Mouse (Mus musculus) ovary, adult 2 months (tissue): Measurements from ENCODE around the gene Zfp651. TPM values are rescaled to one million over a fixed set of nuclear protein-coding genes. Genes with fewer than 3 reads are reported as not detected.

Experiments
- polyA plus RNA-seq: library from polyadenylated mRNA; depleted of rRNA; stranded (reverse); fragments of >200 nt; gene quantifications from 2 replicates; pipeline ENCODE4 v1.2.3, GENCODE M21; 2012; rRNA removed

The Zfp651 gene
- polyA plus RNA-seq: 72.1 and 78.1 TPM in 2 replicates

GRCm38 (mm10) chr9:121759091-121760081 lies at the start of gene Zfp651:
Zfp651 (plus strand) TSS chr9:121759330.

DNA sequence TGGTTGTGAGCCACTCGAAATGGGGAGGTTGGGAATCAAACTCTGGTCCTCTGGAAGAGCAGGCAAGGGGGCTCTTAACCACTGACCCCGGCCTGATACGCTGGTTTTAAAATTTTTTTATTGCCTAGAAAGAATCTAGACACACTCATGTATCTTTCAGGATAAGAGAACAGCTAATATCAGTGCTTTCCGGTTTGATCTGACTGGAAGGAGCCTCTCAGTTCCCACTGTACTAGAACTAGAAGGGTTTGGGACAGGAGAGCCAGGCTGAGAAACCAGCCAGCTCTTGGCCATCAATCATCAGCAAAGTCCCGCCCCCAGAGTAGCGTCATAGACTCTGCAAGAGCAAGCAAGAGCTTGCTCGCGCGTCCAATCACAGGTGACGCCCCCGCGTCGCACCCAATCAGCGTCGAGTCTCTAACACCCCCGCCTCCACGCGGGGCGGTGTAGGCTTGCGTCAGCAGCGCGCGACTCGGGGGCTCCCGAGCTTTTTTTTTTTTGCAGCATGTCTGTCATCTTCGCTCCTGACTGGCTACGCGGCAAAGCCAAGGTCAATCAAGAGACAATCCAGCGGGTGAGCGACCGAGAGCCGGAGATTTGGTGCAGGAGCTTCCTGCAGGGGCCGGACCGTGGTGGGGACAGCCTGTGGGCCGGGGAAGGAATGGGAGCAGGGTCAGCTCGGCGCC lies 49.1 kb upstream of the Zfp651 start, which contains the start of gene Ss18l2:
Ss18l2 (plus strand) TSS at position 432 of the 686 bp plus-strand sequence.

GRCm38 (mm10) chr9:121718792-121719318 lies 40.3 kb upstream of the Zfp651 start, which contains the start of gene Nktr:
Nktr (plus strand) TSS chr9:121719169.

DNA sequence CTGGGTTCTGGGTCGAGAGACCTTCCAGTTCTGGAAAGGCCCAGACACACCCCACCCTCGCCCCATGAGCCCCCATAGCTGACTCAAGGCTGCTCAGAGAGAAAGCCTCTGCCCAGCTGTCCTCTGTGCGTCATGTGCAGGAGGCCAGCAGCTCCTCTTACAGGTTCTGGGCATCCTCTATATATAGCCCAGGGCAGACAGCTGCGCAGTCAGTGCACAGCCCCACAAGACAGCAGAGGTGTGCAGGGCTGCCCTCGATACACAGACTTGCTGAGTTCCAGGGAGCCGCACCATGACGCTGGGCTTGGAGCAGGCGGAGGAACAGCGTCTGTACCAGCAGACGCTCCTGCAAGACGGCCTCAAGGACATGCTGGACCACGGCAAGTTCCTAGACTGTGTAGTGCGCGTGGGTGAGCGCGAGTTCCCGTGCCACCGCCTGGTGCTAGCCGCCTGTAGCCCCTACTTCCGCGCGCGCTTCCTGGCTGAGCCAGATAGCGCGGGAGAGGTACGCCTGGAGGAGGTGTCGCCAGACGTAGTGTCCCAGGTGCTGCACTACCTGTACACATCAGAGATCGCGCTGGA lies 18.4 kb downstream of the Zfp651 start, which contains the start of gene Klhl40:
Klhl40 (plus strand) TSS at position 124 of the 582 bp plus-strand sequence.

GRCm38 (mm10) chr9:121791757-121792521 lies 32.8 kb downstream of the Zfp651 start, which contains the start of gene Hhatl:
Hhatl (minus strand) TSS chr9:121792507.

Other genes with a start within 250 kb of the Zfp651 start
- 0.17 and 0.39 TPM in 2 replicates for gene Lyzl4, start 117.2 kb upstream of the Zfp651 start, polyA plus RNA-seq
- gene Vipr1, start 116.6 kb upstream of the Zfp651 start, polyA plus RNA-seq: 1.4 and 2.9 TPM in 2 replicates
- gene Sec22c, start 53.8 kb upstream of the Zfp651 start, polyA plus RNA-seq: 7.4 and 11.1 TPM in 2 replicates
- gene Ss18l2, start 49.0 kb upstream of the Zfp651 start, polyA plus RNA-seq: 10.7 and 14.3 TPM in 2 replicates
- 46.0 and 59.0 TPM in 2 replicates for gene Nktr, start 40.2 kb upstream of the Zfp651 start, polyA plus RNA-seq
- gene Klhl40, start 18.3 kb downstream of the Zfp651 start, polyA plus RNA-seq: 0.87 and 0.97 TPM in 2 replicates
- gene Hhatl, start 33.2 kb downstream of the Zfp651 start, polyA plus RNA-seq: 5.1 and 5.4 TPM in 2 replicates
- gene Ccdc13, start 80.1 kb downstream of the Zfp651 start, polyA plus RNA-seq: 3.8 and 4.0 TPM in 2 replicates
- 11.7 and 13.6 TPM in 2 replicates for gene Higd1a, start 99.0 kb downstream of the Zfp651 start, polyA plus RNA-seq
- 2.6 and 2.7 TPM in 2 replicates for gene Ackr2, start 139.0 kb downstream of the Zfp651 start, polyA plus RNA-seq
- 0.36 and 0.40 TPM in 2 replicates for gene Cyp8b1, start 157.0 kb downstream of the Zfp651 start, polyA plus RNA-seq
- 9.3 and 9.7 TPM in 2 replicates for gene Fam198a, start 191.7 kb downstream of the Zfp651 start, polyA plus RNA-seq
- 41.0 and 47.8 TPM in 2 replicates for gene Pomgnt2, start 237.8 kb downstream of the Zfp651 start, polyA plus RNA-seq